Mouse (Mus musculus): ENCODE measurements around the gene Gm5751. TPM values are rescaled to one million over a fixed set of nuclear protein-coding genes. Genes with fewer than 3 reads are reported as not detected.
"Not testable (repeated sequence)": the region's sequence is repeated elsewhere in the genome, so short reads cannot be mapped to it uniquely, and the experiment has no call there.

Gene Gm5751
- not detected in 2 replicates for polyA plus RNA-seq (2016; fragmentation: Nextera tagmentation; extraction: Ambion mirVana)

DNA sequence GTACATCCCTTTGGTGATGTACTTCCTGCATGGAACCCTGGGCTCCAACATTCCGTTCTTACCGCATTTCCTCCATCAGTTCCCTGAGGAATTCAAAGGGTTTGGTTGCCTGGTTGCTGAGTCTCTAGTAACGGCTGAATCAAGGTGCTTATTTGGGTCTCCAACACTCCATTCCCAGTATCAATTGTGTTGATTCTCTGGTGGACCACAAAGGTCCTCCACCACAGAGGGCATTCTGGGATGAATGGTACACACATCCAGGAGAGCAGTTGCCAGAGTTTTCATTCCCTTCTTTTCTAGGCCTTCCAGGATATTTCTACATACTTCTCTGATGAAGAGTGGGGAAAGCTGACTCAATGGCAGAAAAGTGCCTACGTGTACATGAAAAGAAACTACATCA, at the start of gene Gm5751:
TSS of gene Gm5751 (plus strand) at position 301 of the 400 bp plus-strand sequence.
- not testable (repeated sequence) for ATAC-seq (ENCODE audit: low FRiP score, low read depth); H3K27me3 ChIP-seq (replicated peaks); H3K36me3 ChIP-seq; H3K4me2 ChIP-seq (replicated peaks); H3K9ac ChIP-seq; H3K4me3 ChIP-seq; H3K9me3 ChIP-seq; H3K27ac ChIP-seq; H3K4me1 ChIP-seq
- WGBS: 89% methylated on average over 3 of the region's 4 CpGs

GRCm38 (mm10) chrX:8832043-8832442, 42.0 kb upstream of the Gm5751 start:
- no peak overlapping the region for H3K9ac ChIP-seq
- no peaks in the 10 kb centered on the region for H3K36me3 ChIP-seq
- no peak overlapping the region for H3K27ac ChIP-seq
- H3K9me3 ChIP-seq: no peaks in the 10 kb centered on the region
- ATAC-seq (ENCODE audit: low FRiP score, low read depth): no peak
- no peaks in the 10 kb centered on the region for H3K4me1 ChIP-seq
- H3K27me3 ChIP-seq (replicated peaks): no peaks in the 10 kb centered on the region
- H3K4me3 ChIP-seq: no peak overlapping the region
- H3K4me2 ChIP-seq (replicated peaks): no peak overlapping the region

DNA sequence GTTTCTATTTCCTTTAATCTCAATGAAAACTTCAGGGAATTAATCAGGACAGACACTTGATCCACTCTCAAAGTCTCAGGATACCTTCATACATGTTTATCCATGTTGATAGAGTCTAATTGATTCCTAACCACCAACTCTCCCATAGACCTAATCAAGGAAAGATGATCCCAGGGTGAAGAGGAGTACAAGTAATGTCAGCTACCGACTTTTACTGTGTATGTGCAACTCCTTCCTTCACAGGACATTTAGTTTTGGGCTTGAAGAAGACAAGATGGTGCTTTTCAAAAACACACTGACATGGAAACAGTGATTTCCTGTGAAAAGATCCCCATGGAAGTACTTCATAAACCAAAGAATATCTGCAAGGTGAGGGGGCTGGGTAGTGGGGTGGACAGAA, 30.4 kb upstream of the Gm5751 start, which contains the start of gene Gm6592:
TSS of gene Gm6592 (plus strand) at position 301 of the 400 bp plus-strand sequence.
- Histone ChIP-seq H3K4me1 (no peaks in the 10 kb centered on the region), H3K4me3 (no peak within 1 kb of the TSS), H3K4me2 (replicated peaks) (no peak within 1 kb of the TSS), H3K27ac (no peak within 1 kb of the TSS), H3K9ac (no peak within 1 kb of the TSS), H3K27me3 (replicated peaks) (no peaks in the 10 kb centered on the region), H3K9me3 (no peaks in the 10 kb centered on the region), H3K36me3 (no peaks in the 10 kb centered on the region)
- 77% methylated on average over 1 of the region's 1 CpGs for WGBS
- ATAC-seq (ENCODE audit: low FRiP score, low read depth): no peak

DNA sequence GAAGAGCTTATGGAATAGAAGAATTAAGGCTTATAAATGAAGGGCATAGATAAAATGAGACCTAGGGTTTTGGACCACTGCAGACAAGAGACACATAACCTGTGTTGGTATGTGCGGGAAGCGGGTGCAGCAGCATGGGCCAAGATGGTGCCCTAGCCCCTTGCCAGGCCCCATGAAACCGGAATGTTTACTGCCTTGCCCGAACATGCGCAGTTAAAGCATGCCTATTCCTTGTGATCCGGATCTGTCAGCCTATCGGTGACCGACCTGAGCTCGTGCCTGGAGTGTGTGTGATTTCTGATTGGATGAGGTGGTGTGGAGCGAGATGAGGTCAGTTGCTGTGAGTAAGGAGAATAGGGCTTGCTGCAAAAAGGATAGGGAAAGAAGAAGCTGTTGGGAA, 21.6 kb upstream of the Gm5751 start:
- H3K9ac ChIP-seq: no peak overlapping the region
- H3K9me3 ChIP-seq: no peaks in the 10 kb centered on the region
- H3K27ac ChIP-seq: no peak overlapping the region
- ATAC-seq (ENCODE audit: low FRiP score, low read depth): no peak
- no peak overlapping the region for H3K4me2 ChIP-seq (replicated peaks)
- H3K4me3 ChIP-seq: no peak overlapping the region
- no peaks in the 10 kb centered on the region for H3K4me1 ChIP-seq
- no peaks in the 10 kb centered on the region for H3K36me3 ChIP-seq
- 93% methylated on average over 10 of the region's 10 CpGs for whole genome bisulfite sequencing
- no peaks in the 10 kb centered on the region for H3K27me3 ChIP-seq (replicated peaks)

DNA sequence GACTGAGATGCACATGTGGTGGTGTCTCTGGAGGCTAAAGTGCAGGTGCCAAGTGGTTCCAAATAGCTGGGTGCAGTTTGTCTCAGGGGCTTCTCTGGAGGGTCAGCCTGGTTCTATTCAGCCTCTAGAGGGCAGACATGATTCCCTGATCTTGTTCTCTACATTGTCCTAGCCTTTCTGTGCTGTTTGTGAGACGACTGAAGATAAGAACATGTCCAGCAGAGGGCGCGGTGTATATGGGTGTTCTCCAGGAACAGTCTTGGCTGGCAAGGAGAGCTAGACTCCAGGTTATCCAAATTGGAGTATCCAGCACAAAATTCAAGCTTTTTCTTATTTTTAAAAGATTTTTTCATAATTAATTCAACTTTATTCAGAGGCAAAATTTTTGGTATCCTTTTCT, 9.7 kb upstream of the Gm5751 start:
- H3K27me3 ChIP-seq (replicated peaks); H3K27ac ChIP-seq; H3K4me3 ChIP-seq; H3K4me1 ChIP-seq; H3K9ac ChIP-seq; H3K9me3 ChIP-seq; H3K36me3 ChIP-seq; H3K4me2 ChIP-seq (replicated peaks): not testable (repeated sequence)
- 6% methylated on average over 3 of the region's 3 CpGs for WGBS
- ATAC-seq (ENCODE audit: low FRiP score, low read depth): 0 out of 2 replicates have a peak, but pooled peaks have one; percentile 56

DNA sequence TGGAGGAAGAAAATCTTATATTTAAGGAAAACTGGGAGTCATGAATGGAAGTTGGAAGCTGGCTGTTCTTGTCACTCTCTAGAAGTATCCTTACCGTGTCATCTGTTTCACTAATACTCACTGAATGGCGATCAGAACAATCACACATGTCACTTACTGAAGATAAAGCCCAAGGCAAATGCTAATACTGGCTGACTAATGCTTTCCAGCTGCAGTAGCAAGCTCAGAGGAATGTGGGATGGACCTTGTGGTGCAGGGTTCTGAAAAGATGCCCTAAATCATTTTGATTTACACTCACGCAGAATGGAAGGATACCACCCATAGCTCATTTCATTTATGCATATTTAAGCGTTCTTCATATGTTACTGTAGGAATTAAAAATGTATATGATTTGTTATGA, 10.3 kb downstream of the Gm5751 start:
- ATAC-seq (ENCODE audit: low FRiP score, low read depth): no peak
- no peaks in the 10 kb centered on the region for H3K9me3 ChIP-seq
- 69% methylated on average over 4 of the region's 4 CpGs for WGBS
- H3K4me3 ChIP-seq: no peak overlapping the region
- H3K4me2 ChIP-seq (replicated peaks): no peak overlapping the region
- no peak overlapping the region for H3K27ac ChIP-seq
- H3K4me1 ChIP-seq: no peaks in the 10 kb centered on the region
- no peak overlapping the region for H3K9ac ChIP-seq
- H3K27me3 ChIP-seq (replicated peaks): no peaks in the 10 kb centered on the region
- H3K36me3 ChIP-seq: no peaks in the 10 kb centered on the region

DNA sequence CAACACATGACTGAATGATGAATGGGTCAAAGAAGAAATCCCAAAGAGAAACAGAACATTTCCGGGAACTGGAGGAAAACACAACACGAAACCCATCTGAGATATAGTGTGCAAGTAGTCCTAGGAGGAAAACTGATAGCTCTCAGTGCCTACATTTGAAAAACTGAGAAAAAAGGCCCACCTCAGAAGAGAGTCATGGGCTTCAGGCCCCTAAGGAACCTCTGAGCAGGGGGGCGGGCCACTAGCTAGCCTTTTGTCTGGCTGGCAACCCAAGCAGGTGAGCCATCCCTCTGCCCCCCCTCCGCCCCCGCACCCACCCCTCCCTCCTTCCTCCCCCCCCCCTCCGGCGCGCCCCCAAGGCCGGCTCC, 17.9 kb downstream of the Gm5751 start:
- peak overlapping the region; percentile 52 for H3K4me3 ChIP-seq
- WGBS: 53% methylated on average over 3 of the region's 9 CpGs
- peak overlapping the region; percentile 64 for H3K4me2 ChIP-seq (replicated peaks)
- no peaks in the 10 kb centered on the region for H3K4me1 ChIP-seq
- H3K27ac ChIP-seq: no peak overlapping the region
- peak; percentile 28 for ATAC-seq (ENCODE audit: low FRiP score, low read depth)
- no peaks in the 10 kb centered on the region for H3K36me3 ChIP-seq
- peak overlapping the region; percentile 77 for H3K9ac ChIP-seq
- no peaks in the 10 kb centered on the region for H3K27me3 ChIP-seq (replicated peaks)
- no peaks in the 10 kb centered on the region for H3K9me3 ChIP-seq

DNA sequence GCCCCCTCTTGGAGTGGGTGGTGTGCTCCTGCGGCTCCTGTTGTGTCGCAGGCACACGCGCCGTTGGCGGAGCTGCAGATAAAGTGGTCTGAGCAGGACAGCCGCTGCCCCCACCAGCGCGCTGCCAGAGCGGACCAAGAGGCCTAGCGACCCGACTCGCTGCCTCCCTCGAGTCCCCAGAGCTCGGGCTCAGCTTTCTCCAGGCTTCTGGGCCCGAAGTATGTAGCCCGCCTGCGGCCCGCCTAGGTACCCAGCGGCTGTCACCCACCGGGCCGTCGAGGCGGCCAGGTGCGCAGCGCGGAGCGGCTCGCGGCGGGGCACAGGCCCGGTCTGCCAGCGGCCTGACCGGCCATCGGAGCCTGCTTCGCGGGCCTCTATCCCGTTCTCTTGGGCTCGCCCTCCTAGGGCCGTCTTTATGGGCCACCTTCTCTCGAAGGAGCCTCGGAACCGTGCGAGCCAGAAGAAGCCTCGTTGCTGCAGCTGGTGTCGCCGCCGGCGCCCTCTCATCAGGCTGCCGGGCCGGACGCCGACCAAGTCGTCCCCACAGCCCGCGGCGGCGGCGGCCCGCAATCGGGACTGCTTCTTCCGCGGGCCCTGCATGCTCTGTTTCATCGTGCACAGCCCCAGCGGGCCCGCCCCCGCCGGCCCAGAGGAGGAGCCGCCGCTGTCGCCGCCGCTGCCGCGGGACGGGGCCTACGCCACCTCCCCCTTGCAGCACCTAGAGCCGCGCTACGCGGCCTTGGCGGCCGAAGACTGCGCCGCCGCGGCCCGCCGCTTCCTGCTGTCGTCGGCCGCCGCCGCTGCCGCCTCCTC, 18.5 kb downstream of the Gm5751 start, which contains the start of gene B630019K06Rik:
TSS of gene B630019K06Rik (plus strand) at position 40 of the 813 bp plus-strand sequence.
- peak; percentile 90 for ATAC-seq (ENCODE audit: low FRiP score, low read depth)
- Histone ChIP-seq H3K9ac (peak within 1 kb of the TSS; percentile 77), H3K36me3 (no peaks in the 10 kb centered on the region), H3K27ac (peak within 1 kb of the TSS; percentile 42; the same call in 1 of the 2 replicates), H3K9me3 (no peaks in the 10 kb centered on the region), H3K27me3 (replicated peaks) (no peaks in the 10 kb centered on the region), H3K4me1 (no peaks in the 10 kb centered on the region), H3K4me3 (peak within 1 kb of the TSS; percentile 52), H3K4me2 (replicated peaks) (peak within 1 kb of the TSS; percentile 64)
- WGBS: 20% methylated on average over 86 of the region's 95 CpGs

- no peaks in the 10 kb centered on the region for H3K27me3 ChIP-seq (replicated peaks)
- peak overlapping the region; percentile 77 for H3K9ac ChIP-seq
- WGBS: 21% methylated on average over 32 of the region's 42 CpGs
- no peaks in the 10 kb centered on the region for H3K4me1 ChIP-seq
- peak overlapping the region; percentile 42; the same call in 1 of the 2 replicates for H3K27ac ChIP-seq
- peak; percentile 76 for ATAC-seq (ENCODE audit: low FRiP score, low read depth)
- H3K9me3 ChIP-seq: no peaks in the 10 kb centered on the region
- H3K4me2 ChIP-seq (replicated peaks): peak overlapping the region; percentile 64
- no peaks in the 10 kb centered on the region for H3K36me3 ChIP-seq
- H3K4me3 ChIP-seq: peak overlapping the region; percentile 52
These were observed 19.2 kb downstream of the Gm5751 start for GRCm38 (mm10) chrX:8893182-8893651.

GRCm38 (mm10) chrX:8900823-8901222, 26.8 kb downstream of the Gm5751 start:
- no peaks in the 10 kb centered on the region for H3K36me3 ChIP-seq
- 55% methylated on average over 4 of the region's 4 CpGs for WGBS
- no peaks in the 10 kb centered on the region for H3K4me1 ChIP-seq
- no peak overlapping the region for H3K4me3 ChIP-seq
- H3K9ac ChIP-seq: no peak overlapping the region
- no peak for ATAC-seq (ENCODE audit: low FRiP score, low read depth)
- H3K4me2 ChIP-seq (replicated peaks): no peak overlapping the region
- no peak overlapping the region for H3K27ac ChIP-seq
- no peaks in the 10 kb centered on the region for H3K27me3 ChIP-seq (replicated peaks)
- H3K9me3 ChIP-seq: no peaks in the 10 kb centered on the region

DNA sequence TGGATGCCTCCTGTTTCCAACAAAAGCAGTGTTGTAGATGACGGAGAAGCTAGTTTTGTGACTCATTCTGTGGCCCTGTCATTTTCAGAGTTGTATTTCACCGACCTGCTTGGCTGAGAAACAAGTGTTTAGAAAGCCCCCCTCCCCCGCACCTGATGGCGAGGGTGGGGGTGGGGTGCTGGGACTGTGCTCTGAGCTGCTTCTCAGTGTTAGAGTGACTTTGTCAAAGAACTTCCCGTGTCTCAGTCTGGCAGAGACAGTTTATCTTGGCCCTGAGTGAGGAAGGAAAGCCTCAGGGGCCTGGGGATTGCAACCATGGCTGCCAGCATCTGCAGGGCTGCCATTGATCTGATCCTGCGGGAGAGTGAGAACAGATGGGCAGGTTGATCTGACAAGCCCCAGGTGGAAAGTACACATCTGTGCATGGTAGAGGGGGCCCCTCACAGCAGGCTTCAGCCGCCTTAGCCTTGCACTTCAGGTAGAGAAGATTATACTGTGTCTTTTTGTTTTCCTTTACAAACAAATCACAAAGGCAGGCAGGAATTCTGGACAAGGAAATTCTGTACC, 27.9 kb downstream of the Gm5751 start:
- H3K27me3 ChIP-seq (replicated peaks): no peaks in the 10 kb centered on the region
- WGBS: 36% methylated on average over 7 of the region's 7 CpGs
- H3K27ac ChIP-seq: no peak overlapping the region
- H3K36me3 ChIP-seq: no peaks in the 10 kb centered on the region
- no peak overlapping the region for H3K9ac ChIP-seq
- H3K4me3 ChIP-seq: no peak overlapping the region
- no peak for ATAC-seq (ENCODE audit: low FRiP score, low read depth)
- no peak overlapping the region for H3K4me2 ChIP-seq (replicated peaks)
- no peaks in the 10 kb centered on the region for H3K9me3 ChIP-seq
- no peaks in the 10 kb centered on the region for H3K4me1 ChIP-seq

- Histone ChIP-seq H3K4me1 (no peaks in the 10 kb centered on the region), H3K9ac (no peak overlapping the region), H3K4me3 (no peak overlapping the region), H3K36me3 (no peaks in the 10 kb centered on the region), H3K27ac (no peak overlapping the region), H3K9me3 (no peaks in the 10 kb centered on the region), H3K27me3 (replicated peaks) (no peaks in the 10 kb centered on the region), H3K4me2 (replicated peaks) (no peak overlapping the region)
- whole genome bisulfite sequencing: 89% methylated on average over 4 of the region's 4 CpGs
- no peak for ATAC-seq (ENCODE audit: low FRiP score, low read depth)
These were observed 47.0 kb downstream of the Gm5751 start for GRCm38 (mm10) chrX:8921080-8921479.

Data from neural tube, embryonic 12.5 days (tissue).